Mouse (Mus musculus) cerebellum, adult 9-11 months (tissue): Measurements from ENCODE around the gene Wdr1.

Experiments used
- DNase-seq: peaks from one replicate; pipeline ENCODE4 v3.0.0; 2022

The Wdr1 gene

GRCm38 (mm10) chr5:38544423-38545415 is 18.3 kb downstream of the Wdr1 start:
- no peak for DNase-seq

DNA sequence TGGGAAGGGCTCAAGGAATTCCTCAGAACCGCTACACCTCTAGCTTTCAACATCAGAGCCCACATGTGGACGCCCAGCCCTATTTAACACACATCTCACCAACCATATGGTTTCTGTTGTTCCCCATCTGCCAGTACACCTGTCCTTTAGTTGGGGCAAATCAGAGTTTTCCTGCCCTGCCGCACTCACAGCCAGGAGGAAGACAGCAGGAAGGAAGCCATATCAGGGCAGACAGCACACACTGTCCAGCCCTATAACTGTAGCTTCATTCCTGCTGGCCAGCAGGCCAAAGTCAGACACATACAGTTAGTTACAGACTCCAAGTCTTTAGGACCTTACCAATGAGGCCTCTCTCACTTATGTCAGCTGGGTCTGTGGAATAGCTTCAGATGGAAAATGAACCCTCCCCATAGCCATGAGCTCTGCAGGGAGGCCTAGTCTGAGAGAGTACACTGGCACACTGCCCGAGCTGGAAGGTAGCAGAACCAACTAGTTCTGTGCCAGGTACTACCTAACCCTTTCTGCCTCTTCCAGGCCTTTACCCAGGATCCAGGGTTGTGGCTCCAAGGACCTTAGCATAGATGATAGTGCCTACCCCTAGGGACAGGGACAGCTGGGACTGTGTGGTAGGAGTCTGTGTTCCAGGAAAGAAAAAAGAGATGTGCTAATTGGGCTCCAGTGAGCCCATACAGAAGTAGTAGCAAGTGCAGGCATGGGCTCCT is 19.4 kb downstream of the Wdr1 start:
- DNase-seq: peak; percentile 88

GRCm38 (mm10) chr5:38541728-38542127 is 21.3 kb downstream of the Wdr1 start:
- no peak for DNase-seq

GRCm38 (mm10) chr5:38540898-38541297 is 22.1 kb downstream of the Wdr1 start:
- no peak for DNase-seq

- DNase-seq: no peak
Observed at GRCm38 (mm10) chr5:38538508-38538907, 24.5 kb downstream of the Wdr1 start.

DNA sequence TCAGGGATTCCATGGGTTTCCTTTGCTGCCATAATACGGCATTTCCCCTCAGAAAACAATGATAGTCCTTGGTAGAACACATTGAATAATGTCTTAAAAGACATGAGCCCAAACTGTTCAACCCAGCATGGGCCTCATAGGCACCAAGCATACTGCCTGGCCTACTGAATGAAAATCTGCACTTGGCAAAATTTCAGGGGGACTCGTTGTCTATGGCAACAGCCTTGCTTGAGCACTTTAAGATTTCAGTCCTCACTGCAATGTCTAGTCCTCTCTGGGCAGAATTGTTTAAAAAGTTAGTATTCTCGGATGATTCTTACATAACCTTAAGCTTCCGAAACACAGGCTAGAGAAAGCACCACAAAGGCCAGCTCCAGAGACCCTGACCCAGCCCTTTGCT is 25.2 kb downstream of the Wdr1 start:
- no peak for DNase-seq

- DNase-seq: no peak
Observed at GRCm38 (mm10) chr5:38536822-38537221, 26.2 kb downstream of the Wdr1 start.

DNA sequence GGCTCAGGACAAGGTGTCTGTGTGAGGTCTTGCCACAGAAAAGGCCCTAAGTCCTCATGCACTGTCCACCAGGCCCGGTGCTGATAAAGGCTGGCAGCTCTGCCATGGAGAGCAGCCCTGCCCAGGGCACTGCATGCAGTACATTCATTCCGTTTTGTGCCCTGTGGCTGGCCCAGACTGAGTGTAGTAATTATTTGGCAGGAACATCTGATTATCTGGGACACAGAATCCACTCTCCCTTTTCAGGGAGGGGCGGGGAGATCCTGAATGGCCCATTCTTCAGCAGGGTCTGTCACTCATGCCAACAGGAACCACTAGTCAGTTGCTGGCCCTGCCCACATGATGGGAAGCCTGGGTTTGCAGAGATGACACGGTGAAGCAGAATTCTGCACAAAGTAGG is 30.9 kb downstream of the Wdr1 start:
- DNase-seq: peak; percentile 93

- no peak for DNase-seq
Observed at GRCm38 (mm10) chr5:38529724-38530428, 33.1 kb downstream of the Wdr1 start.

DNA sequence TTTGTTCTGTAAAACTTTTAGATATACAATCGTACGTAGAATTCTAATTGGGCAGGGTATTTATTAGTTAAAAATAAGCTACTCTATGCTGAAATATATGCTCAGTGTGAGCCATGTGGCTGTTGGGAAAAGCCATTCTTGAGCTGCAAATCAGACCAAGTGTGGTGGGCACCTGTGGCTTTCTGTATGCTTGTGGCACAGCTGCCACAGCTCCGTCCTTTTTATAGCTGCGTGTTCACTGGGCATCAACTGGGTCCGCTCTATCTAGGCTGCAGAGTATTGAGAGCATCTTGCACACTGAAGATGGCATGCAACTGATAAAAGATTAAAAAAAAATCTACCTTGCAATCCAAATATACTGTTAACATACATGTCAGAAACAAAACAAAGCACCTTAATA is 40.0 kb downstream of the Wdr1 start:
- no peak for DNase-seq

GRCm38 (mm10) chr5:38520838-38521237 is 42.2 kb downstream of the Wdr1 start:
- no peak for DNase-seq

GRCm38 (mm10) chr5:38516267-38516666 is 46.8 kb downstream of the Wdr1 start:
- no peak for DNase-seq

DNA sequence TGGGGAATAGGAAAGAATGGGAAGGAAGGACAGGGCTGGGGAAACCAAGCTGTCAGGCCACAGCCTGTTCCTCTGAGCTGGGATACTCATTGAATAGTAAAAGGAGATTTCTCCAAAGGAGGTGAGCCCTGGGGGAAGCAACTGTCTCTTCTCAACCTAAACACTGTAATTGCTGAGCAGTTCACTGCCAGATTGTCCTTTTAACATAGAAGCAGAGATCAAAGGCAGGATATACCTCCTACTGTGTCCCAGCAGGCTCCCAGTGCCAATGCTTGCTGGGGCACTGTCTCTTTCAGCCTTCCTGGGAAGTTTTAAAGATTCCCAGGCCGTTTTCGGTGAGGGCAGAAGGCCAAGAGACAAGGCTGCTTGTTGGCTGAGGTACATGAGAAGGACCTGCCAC is 50.0 kb downstream of the Wdr1 start:
- DNase-seq: no peak

- DNase-seq: no peak
Observed at GRCm38 (mm10) chr5:38509568-38509967, 53.5 kb downstream of the Wdr1 start.

GRCm38 (mm10) chr5:38505435-38505765 is 57.6 kb downstream of the Wdr1 start:
- no peak for DNase-seq

GRCm38 (mm10) chr5:38504747-38505434 is 58.1 kb downstream of the Wdr1 start:
- DNase-seq: no peak

DNA sequence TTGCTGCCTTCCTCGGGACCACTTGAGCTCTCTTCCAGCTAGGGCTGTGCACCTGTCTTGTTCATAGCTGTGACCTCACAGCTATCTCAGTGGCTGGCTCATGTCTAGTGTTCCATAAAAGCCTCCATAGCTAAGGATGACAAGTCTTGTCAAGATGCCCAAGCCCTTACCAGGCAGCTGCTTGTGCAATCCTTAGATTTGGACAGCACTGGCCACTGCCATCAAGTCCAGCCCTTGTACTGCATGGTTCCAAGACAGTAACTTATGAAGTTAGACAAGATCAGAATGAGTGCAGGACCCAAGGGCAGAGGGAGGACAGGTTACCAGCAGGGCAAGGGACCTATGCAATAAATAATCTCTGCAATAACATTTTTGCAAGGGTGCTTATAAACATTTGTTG is 58.9 kb downstream of the Wdr1 start:
- no peak for DNase-seq

DNA sequence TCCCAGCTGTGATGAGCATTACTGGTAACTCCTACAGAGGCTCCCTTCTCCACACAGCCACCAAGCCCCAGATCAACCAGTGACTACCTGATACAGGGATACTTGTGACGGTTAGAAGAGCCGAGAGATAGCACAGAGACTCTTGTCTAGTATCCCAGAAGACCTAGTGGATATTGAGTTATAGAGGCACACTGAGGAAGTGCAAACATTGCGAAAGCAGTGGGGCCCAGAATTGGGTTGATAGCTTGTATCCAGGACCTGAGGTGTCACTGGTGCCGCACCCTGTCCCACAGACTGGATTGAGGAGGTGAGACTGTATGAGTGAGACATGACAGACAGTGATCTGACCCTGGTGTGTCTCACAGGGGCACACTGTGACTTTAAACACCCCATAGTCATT is 60.0 kb downstream of the Wdr1 start, which contains the start of gene Slc2a9:
Slc2a9 (minus strand) TSS at position 152 of the 400 bp plus-strand sequence.
- DNase-seq: no peak

GRCm38 (mm10) chr5:38500043-38500442 is 63.0 kb downstream of the Wdr1 start:
- no peak for DNase-seq

DNA sequence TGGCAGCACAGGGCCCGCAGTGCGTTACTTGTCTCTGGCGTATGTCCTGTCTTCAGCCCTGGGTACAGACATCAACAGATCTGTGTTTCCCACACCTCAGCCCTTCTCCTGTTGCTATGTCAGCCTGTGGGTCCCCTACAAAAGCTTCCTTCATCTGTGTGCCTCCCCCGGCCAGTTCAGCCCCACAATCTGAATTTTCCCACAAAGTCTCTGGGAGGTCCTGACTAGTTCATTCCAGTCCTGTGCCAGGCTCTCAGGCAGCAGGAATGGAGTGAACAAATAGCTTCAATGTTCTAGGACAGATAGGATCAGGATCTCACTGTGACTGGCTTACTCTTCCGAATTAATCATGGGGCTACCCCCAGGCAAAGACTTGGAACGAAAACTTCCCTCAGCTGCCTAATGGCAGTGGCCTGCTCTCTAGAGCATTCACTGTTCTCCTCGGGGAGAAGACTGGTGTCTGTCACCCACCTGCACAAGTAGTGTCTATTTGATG is 63.7 kb downstream of the Wdr1 start:
- DNase-seq: no peak

DNA sequence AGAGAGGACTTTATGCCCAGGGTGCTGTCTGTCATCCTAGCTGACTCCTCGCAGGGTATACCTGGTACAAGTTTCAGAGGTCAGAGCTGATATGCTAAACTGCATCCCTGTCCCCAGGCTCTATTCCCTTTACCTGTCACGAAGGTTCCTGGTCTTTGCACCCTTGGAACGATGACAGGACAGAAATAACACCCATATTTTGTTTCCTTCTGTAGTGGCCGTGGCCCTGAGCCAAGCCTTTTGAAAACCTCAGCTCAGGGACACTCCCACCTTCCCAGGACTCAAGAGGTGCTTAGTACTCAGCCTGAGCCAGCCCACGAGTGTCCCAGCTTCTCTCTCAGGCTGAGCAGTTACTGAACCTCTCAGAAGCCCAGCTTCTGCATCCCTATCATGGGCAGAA is 64.5 kb downstream of the Wdr1 start:
- DNase-seq: no peak

DNA sequence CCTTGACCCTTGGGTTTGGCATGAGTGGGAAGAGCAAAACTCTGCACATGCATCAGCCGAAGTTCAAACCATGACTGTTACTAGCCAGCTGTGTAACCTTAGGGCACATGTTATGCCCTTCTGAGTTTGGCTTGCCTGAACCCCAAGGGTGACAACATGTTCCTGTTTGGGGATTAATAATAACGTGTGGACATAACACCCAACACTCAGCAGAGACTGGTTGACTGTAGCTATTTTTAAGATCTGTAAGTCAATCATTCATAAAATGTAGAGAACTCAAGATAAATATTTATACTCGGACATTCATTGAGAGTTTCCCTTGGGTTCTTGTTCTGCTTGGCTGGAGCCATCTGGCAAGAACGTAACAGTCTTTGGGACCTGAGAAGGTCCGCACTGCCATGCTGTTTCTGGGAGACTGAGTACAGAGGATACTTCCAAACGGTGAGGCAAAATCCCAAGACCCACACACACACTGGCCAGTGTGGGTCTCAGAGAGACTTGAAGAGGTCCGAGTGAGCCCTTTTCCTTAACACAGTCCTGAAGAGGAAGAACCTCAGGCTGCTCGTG is 66.4 kb downstream of the Wdr1 start:
- no peak for DNase-seq
